Mouse (Mus musculus) lung, postnatal 0 days (tissue): Measurements from ENCODE around the gene Tlr3.

Experiments
- CTCF ChIP-seq: IDR thresholded peaks from 2 replicates; pipeline ENCODE4 v1.5.1; 2016; ENCODE audit warnings: antibody characterized with exemption, mild to moderate bottlenecking
- EP300 ChIP-seq: IDR thresholded peaks from 2 replicates; pipeline ENCODE4 v1.6.1; 2016; ENCODE audit warnings: antibody characterized with exemption, mild to moderate bottlenecking, control low read depth

DNA sequence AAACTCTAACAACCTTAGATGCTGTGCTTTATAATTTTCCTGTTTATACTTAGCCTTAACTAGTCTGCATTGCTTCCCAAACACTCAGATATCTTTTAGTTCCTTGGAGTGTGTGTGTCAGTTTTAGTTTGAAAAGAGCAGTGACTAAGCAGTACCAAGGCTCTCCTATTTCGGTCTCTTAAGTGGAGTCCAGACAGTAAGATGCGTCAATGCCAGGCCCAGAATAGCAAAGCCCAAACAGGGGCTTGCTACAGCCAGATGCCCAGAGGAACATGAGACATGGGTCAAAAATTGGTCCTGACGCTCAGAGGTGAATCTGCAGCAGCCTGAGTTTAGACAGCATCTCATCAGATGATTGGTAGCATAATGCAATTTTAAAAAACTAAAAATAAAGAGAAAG lies 41.2 kb upstream of the Tlr3 start:
- TF ChIP-seq CTCF = no peak
- no peak for TF ChIP-seq EP300
